Mouse (Mus musculus) adrenal gland, adult (tissue): Measurements from ENCODE around the gene Slc6a21.

Experiments
- DNase-seq, 2 experiments: peaks; one replicate each; pipeline ENCODE4 v3.0.0; 2022 to 2023; ENCODE audit warnings: low spot score in 1 of 2; ENCODE audit not compliant: inconsistent age in 2 of 2

The Slc6a21 gene

DNA sequence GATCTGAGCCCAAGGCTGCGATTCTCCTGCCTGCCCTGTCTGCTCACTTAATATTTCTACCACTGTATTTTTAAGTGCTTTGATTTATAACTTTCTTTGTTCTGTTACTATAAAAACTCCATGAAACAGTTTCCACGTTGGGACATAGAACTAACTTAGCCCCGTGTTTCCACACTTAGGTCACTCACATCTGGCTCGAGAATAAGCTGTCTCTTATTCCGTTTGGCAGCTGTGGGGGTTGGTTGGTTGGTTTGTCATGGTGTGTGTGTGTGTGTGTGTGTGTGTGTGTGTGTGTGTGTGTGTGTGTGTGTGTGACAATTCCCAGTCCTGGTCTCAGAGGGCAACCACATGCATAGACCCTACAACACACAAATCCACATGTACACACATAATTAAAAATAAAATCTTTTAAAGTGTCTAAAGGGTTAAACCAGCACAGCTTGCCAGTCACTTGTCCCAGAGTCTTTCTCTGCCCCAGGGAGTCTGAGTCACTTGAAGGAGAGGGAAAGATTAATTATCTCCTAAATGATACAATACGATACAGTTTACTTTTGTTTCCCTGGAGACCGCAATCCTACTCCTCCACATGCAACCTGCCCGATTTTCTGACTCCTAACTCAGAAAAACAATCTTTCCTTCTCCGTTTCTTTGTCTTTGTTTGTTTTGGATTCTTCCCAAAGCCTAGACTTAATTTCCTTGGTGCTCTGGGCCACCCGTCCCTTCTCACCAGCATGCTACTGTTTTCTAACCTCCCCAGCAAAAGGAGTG is 35.6 kb downstream of the Slc6a21 start:
- no peak for DNase-seq

DNA sequence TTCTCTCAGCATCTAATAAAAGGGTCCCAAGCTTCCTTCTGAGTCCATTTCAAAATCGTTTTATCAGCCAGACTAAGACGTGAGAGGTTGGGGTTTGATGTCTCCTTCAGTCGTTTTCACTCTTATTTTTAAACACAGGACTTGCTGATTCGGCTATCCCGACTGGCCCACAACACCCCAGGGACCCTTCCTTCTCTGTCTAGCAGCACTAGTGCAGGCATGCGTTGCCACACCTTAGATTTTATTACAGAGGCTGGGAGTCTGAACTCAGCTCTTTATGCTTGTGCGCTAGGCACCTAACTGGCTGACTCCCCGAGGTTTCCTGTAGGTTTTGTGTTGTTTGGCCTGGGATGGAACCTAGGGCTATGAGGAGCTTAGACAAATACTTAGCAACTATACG is 36.2 kb downstream of the Slc6a21 start:
- no peak for DNase-seq

DNA sequence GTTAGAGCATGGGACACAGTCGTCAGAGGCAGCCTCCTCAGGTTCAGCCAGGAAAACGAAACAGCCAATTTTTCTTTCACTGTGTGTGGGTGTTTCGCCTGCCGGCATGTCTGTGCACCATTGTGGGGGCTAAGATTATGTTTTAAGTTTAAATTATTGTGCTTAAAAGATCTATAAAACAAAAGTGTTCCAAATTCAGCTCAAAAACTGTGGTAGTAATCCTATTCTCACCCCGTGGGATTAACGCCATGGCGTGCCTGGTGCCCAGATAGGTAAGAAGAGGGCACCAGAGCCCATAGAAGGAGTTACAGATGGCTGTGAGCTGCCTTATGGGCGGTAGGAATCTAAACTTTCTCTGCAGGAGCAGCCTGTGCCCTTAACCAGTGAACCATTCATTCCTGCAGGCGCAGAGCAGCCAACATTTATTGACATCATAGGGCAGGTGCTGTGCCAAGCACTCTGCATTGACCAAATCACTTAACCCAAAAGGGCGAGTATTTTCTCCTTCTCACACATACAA is 37.9 kb downstream of the Slc6a21 start:
- no peak for DNase-seq

DNA sequence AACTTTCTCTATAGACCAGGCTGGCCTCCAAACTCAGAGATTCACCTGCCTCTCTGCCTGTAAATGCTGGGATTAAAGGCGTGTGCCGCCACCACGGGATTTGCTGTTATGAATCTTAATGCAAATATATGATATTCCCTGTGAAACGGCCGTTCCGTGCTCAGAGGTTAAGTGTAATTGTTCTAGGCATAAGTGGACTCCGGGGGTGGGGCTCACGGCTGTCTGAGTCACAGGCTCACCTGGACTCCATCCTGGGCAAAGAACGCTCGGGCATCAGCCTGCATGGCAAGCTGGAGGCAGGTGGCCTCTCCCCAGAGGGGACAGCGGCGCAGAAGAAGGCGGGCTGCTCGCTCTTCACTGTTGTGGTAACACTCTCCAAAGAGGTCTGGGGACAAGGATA is 39.2 kb downstream of the Slc6a21 start:
- DNase-seq, result no peak

DNA sequence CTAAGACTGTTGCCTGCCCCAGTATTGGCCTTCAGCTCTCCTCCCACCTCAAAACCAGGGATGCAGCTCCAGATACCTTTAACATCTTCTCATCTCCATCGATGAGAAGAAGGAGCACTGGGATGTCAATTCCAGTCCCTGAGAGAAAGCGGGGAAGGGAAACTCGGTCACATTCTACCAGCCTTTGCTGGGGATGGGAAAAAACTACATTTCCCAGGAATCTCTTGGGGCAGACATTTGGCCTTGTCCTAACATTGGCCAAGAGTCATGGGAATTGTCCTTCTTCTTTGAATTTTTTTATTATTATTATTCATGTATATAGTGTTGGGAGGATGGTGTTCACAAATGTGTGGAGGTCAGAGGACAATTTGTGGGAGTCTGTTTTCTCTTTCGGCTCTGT is 44.9 kb downstream of the Slc6a21 start:
- DNase-seq, result no peak

DNA sequence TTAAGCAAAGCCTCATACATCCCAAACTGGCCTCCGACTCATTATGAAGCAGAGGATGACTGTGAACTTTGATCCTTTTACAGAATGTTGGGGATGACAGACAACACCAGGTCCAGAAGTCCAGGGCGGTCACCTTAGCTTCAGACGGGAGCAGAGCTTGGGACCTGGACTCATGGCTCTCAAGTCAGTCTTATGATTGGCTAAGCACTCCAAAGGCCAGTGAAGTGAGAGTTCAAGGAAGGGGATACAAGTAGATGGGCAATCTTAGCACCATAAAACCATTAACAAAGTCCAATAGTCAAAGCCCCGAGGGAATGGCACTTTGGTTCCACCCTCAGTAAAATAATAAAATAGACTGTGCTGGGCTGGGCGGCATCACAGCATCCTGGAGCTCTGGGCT is 45.8 kb downstream of the Slc6a21 start:
- no peak for DNase-seq

DNA sequence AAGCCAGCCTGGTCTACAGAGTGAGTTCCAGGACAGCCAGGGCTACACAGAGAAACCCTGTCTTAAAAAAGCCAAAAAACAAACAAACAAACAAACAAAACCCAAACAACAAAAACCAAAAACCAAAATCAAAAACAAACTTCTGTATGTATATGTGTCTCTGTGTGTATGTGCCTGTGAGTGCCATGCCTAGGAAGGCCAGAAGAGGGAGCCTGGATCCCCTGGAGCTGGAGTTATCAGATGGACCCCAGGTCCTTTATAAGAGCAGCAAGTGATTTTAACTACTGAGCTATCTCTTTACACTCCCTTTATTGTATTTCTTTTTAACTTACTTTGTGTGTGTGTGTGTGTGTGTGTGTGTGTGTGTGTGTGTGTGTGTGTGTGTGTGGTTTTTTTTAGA is 48.5 kb downstream of the Slc6a21 start:
- no peak for DNase-seq

DNA sequence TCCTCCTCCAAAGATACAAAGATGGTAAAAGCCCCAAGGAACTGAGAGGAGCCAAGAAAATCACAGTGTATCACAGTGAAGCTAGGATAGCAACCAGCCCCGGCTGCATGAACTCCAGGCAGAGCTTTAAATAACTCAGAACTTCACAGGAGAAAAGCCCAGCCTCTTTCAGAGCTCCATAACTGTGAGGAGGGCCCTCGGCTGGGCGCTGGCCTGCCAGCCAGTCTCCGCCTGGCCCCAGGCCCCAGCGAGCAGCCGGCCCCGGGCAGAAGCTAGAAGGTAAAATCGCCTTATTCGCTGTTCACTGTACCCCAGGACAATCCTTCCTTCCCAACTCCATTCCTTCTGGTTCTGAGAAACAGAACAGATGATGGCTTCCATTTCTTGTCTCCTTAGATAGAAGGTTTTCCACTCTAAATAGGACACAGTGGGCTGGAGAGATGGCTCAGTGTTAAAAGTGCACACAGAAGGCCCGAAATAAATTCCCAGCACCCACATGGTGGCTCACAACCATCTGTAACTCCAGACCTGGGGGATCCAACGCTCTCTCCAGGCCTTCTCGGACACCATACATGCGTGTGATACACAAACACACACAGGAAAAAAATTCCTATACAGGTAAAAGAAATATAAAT is 51.6 kb downstream of the Slc6a21 start:
- no peak for DNase-seq

DNA sequence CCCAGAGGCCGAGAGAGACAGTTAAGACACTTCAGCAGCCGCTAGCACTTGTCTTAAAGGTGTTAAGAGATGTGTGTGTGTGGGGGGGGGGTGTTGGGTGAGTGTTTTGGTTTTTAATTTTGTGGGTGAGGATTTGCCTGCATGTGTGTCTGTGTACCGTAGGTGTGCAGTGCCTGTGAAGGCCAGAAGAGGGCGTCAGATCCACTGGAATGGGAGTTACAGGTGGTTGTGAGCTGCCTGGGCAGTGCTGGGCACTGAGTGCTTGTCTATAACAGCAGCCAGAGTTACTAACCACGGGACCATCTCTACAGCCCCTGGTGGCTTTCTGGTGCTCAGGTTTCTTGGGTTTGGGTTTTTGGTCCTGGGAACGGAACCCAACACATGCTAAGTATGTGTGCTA is 54.2 kb downstream of the Slc6a21 start:
- no peak for DNase-seq

DNA sequence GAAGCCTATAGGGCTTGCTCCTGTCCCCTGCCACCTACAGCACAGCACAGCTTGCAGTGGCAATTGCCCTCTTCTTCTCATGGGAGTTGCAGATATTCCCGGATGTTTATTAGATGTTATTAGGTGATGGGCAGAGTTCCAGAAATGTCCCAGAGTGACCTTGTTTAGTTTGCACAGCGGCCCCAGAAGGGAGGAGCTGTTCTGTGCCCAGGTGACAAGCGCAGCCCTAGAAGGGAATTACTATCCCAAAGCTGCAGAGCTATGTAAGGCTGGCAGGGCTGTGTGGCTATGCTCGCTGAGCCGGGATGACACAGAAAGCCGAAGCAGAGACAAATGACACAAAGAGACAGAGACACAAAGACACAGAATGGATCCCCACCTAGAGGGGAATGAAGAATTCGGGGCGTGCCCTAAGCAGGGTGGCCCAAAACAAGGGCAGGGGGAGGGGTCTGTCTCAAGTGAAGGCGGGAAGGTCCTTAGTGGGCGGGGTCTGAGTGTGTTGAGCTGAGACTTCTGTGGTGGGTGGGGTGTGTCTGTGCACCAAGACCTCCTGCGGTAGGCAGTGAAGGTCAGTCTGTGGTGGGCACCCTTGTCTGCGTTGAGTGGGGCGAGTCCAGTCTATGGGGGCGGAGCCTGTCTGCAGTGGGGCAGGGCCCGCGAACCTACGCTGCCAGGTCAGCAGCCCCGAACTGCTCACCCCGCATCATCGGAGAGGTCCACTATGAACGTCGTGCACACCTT is 55.5 kb downstream of the Slc6a21 start:
- peak in 1 of 2 experiments; percentile 47 for DNase-seq

DNA sequence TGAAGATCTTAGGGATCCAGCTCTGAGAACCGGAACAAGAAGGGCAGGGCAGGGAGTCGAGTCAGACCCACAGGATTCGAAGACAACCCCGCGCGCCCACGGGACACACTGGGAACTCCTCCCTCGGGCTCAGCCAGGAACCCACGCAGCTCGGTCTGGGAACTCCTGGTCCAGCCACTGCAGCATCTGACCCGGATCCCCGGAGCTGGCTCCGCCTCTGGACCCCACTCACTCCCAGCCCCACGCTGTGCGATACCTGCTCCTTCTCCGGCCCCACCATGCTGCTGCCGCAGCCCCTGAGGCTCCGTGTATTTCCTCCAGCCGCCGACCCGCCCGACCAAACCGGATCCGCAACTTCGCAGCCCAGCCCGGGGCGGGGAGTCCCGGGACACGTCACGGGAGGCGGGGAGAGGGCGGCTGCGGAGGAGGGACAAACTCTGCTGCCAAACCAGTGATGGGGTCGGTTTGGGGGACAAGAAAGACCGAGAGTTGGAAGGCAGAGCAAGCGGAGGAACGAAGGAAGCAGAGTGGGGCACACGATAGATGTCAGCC is 56.2 kb downstream of the Slc6a21 start, which contains the start of gene Trpm4:
Gene Trpm4, minus strand, starts transcription at position 350 of the 552 bp plus-strand sequence.
- peak; percentile 83 to 93 for DNase-seq

DNA sequence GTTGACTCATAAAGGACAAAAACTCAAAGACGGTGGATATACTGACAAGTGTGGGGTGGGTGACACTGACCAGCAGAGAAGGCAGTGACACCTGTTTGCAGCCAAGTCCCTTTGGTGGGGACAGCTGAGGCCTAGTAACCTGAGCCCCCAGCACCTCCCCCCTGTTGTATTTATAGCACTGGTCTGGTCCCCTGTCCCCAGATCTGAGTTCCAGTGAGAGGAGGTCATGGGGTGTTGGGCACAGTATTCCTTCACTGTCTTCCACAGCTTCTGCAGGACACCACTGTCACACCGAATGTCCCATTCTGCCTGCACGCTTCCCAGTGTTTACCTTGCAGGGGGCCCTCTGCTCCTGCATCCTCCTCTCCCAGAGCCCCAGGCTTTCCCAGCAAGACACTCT is 57.3 kb downstream of the Slc6a21 start:
- DNase-seq, result no peak

DNA sequence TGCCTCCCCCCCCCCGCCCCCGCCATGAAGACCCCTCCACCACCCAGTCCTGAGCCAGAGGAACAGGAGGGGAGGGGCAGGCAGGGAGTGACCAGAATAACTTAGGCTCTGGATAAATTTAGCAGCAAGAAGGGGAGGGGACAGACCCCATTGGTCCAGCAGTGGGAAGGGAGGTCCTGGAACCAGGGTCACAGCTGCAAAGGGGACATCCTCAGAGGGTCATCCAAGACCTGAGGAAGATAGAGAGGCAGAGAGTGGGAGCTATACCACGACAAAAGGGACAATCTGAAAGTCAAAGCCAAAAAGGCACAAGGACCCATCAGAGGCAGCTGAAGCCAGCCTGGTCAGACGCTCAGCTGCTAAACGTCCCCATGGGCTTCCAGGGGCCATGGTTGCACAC is 57.7 kb downstream of the Slc6a21 start, which contains the start of gene Hrc:
Gene Hrc, plus strand, starts transcription at position 235 of the 400 bp plus-strand sequence.
- no peak for DNase-seq

DNA sequence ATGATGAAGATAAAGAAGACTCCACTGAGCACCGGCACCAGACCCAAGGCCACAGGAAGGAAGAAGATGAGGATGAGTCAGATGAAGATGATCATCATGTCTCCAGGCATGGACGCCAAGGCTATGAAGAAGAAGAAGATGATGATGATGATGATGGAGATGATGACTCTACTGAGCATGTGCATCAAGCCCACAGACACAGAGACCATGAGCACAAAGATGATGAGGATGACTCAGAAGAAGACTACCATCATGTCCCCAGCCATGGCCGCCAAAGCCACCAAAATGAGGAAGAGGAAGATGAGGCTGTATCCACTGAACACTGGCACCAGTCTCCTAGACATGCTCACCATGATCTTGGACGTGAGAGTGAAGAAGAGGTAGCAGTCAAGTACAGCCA is 59.0 kb downstream of the Slc6a21 start:
- DNase-seq, result no peak

DNA sequence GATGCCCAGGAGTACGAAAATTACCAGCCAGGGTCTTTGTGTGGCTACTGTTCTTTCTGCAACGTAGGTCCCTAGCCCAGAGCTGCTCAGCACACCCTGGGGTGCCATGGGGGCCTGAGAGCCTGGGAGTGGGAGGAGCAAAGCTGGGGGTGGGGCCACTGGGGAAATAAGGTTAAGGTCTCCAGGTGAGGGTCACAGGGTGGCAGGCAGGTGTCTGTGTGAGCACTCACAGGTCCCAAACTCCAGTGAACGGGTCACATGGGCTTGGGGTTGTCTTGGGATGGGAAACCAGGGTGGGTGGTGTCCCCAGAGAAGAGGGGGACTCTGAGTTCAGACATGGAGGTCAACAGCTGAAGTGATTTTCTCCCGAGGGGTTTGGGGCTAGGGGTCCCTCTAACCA is 60.2 kb downstream of the Slc6a21 start:
- DNase-seq, result no peak

DNA sequence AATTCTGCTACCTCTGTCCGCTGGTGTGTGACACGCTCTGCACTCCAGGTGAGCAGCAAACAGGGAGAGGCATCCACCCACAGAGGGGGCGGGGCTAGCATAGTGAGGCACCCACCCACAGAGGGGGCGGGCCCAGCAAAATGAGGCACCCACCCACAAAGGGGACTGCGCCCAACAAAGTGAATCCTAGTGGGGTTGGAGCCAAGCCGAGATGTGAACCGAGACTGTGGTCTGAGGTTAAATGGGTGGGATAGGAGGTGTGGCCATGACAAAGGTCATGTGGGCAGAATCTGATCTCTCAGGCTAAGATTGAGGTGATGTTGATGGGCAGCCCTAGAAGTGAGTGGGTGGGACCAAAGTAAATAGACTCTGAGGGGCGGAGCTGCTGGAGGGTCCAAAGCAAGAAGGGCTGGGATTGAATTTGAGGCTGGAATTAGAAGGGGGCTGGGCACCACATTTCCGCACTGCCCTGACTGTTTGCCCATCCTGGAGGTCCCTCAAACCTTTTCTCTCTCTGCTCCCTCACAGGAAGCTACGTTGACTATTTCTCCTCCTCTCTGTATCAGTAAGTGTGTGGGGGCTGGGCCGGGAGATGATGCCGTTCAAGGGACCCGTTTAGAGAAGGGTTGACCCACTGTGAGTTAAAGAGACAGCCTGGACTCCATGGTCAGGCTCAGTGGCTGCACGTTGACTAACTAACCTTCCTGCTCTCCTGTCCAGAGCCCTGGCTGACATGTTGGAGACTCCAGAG is 61.0 kb downstream of the Slc6a21 start:
- DNase-seq, result no peak
